Comparison of ENCODE assay signal across 15 mouse cellular contexts in the genomic region with DNA sequence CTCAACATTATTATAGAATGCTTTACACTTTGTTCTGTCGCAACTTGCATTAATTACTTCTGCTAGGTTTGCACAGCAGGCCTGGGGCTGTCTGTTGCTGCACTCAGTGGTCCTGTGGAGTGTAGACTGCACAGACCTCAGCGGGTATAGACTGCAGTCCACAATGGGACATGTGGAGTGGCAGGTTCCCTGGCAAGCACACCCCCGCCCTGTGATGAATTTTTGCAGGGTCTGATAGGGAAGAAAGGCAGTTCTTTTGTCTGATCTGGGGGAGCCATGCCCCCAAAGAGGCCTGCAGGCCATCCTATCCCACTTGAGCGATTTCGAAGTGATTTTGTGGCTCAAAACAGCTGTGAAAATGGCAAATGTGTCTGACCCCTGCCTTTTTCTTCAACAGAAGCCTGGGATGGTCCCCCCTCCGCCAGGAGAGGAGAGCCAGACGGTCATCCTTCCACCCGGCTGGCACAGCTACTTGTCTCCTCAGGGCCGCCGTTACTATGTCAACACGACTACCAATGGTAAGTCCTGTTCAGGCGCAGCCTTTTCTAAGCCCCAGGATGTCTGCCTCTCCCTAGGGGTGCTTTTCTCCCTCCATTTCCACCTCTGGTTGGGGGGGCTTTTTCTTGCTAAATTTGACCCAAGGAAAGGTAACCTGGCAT.
DNase-seq lines count a peak whose midpoint lies in the region; ATAC-seq lines count a peak whose summit lies in the region.
"Had no signal": no experiment of that assay in that cellular context is flagged by ENCODE, and none has a peak within 500 bp of the region (broad histone marks: within the 10 kb centered on the region; RNA-seq: fewer than 3 reads in every experiment).

No protein-coding gene starts in this region.

- no peak overlapping the region for H3K4me2 ChIP-seq in forebrain, embryonic 12.5 days
- H3K4me2 ChIP-seq in hindbrain, embryonic 15.5 days, result no peak overlapping the region
- H3K4me2 ChIP-seq in neural tube, embryonic 13.5 days, result no peak overlapping the region
- H3K4me2 ChIP-seq in intestine, embryonic 15.5 days (replicated peaks), result no peak overlapping the region
- H3K4me2 ChIP-seq: kidney, embryonic 15.5 days had no signal

- H3K27me3 ChIP-seq in forebrain, embryonic 12.5 days, result peaks cover 49% of the 10 kb centered on the region
- 0 out of 2 replicates have a peak, but pooled peaks cover 2% of the 10 kb centered on the region for H3K27me3 ChIP-seq in hindbrain, embryonic 15.5 days
- no peaks in the 10 kb centered on the region for H3K27me3 ChIP-seq in neural tube, embryonic 13.5 days
- H3K27me3 ChIP-seq in intestine, embryonic 15.5 days (replicated peaks), result no peaks in the 10 kb centered on the region
- H3K27me3 ChIP-seq: kidney, embryonic 15.5 days had no signal

- ATAC-seq in forebrain, embryonic 12.5 days (ENCODE audit: low FRiP score), result peak; percentile 73
- ATAC-seq in hindbrain, embryonic 15.5 days (ENCODE audit: low FRiP score, low read depth), result peak; percentile 72
- peak; percentile 73; the same call in 1 of the 2 replicates for ATAC-seq in neural tube, embryonic 13.5 days (ENCODE audit: low read depth)
- no peak for ATAC-seq in intestine, embryonic 15.5 days
- ATAC-seq: lung, postnatal 0 days had no signal

- 30% methylated on average over 12 of the region's 12 CpGs for WGBS in forebrain, embryonic 12.5 days
- 23% methylated on average over 12 of the region's 12 CpGs for WGBS in hindbrain, embryonic 15.5 days
- WGBS in neural tube, embryonic 13.5 days, result 33% methylated on average over 12 of the region's 12 CpGs
- 71% methylated on average over 12 of the region's 12 CpGs for WGBS in intestine, embryonic 15.5 days

- no peaks in the 10 kb centered on the region for H3K36me3 ChIP-seq in forebrain, embryonic 12.5 days (replicated peaks)
- H3K36me3 ChIP-seq in hindbrain, embryonic 15.5 days, result no peaks in the 10 kb centered on the region
- no peaks in the 10 kb centered on the region for H3K36me3 ChIP-seq in neural tube, embryonic 13.5 days
- H3K36me3 ChIP-seq in intestine, embryonic 15.5 days, result no peaks in the 10 kb centered on the region
- H3K36me3 ChIP-seq: kidney, embryonic 15.5 days had no signal

- H3K9me3 ChIP-seq in forebrain, embryonic 12.5 days, result no peaks in the 10 kb centered on the region
- no peaks in the 10 kb centered on the region for H3K9me3 ChIP-seq in hindbrain, embryonic 15.5 days
- no peaks in the 10 kb centered on the region for H3K9me3 ChIP-seq in neural tube, embryonic 13.5 days
- H3K9me3 ChIP-seq in intestine, embryonic 15.5 days, result no peaks in the 10 kb centered on the region
- H3K9me3 ChIP-seq: kidney, embryonic 15.5 days had no signal

- H3K4me1 ChIP-seq in forebrain, embryonic 12.5 days, result peaks cover 21% of the 10 kb centered on the region
- peaks cover 27% of the 10 kb centered on the region for H3K4me1 ChIP-seq in hindbrain, embryonic 15.5 days (replicated peaks)
- peaks cover 11% of the 10 kb centered on the region for H3K4me1 ChIP-seq in neural tube, embryonic 13.5 days (replicated peaks)
- no peaks in the 10 kb centered on the region for H3K4me1 ChIP-seq in intestine, embryonic 15.5 days (replicated peaks)

- H3K9ac ChIP-seq in forebrain, embryonic 12.5 days, result no peak overlapping the region
- no peak overlapping the region for H3K9ac ChIP-seq in hindbrain, embryonic 15.5 days
- H3K9ac ChIP-seq in neural tube, embryonic 13.5 days, result 0 out of 2 replicates have a peak overlapping the region, but pooled peaks have one; percentile 2
- no peak overlapping the region for H3K9ac ChIP-seq in intestine, embryonic 15.5 days
- H3K9ac ChIP-seq: kidney, embryonic 15.5 days had no signal

- no peak overlapping the region for H3K4me3 ChIP-seq in forebrain, embryonic 12.5 days (replicated peaks)
- H3K4me3 ChIP-seq in hindbrain, embryonic 15.5 days, result no peak overlapping the region
- H3K4me3 ChIP-seq in neural tube, embryonic 13.5 days, result no peak overlapping the region
- no peak overlapping the region for H3K4me3 ChIP-seq in intestine, embryonic 15.5 days (replicated peaks)
- H3K4me3 ChIP-seq: erythroblast, embryonic 14.5 days; kidney, embryonic 15.5 days had no signal

- peak overlapping the region; percentile 47; the same call in 1 of the 2 replicates for H3K27ac ChIP-seq in forebrain, embryonic 12.5 days
- peak overlapping the region; percentile 33 for H3K27ac ChIP-seq in hindbrain, embryonic 15.5 days (replicated peaks)
- 0 out of 2 replicates have a peak overlapping the region, but pooled peaks have one; percentile 33 for H3K27ac ChIP-seq in neural tube, embryonic 13.5 days (replicated peaks)
- H3K27ac ChIP-seq in intestine, embryonic 15.5 days, result no peak overlapping the region
- H3K27ac ChIP-seq: kidney, embryonic 15.5 days had no signal

- peak; percentile 76 to 77 for DNase-seq in cerebellum, postnatal 14 days
- DNase-seq in cerebellum, adult 11 months, result no peak
- no peak for DNase-seq in right cerebral cortex, adult 18-20 months
- no peak for DNase-seq in thymus, postnatal 0 days (ENCODE audit: low spot score)
- DNase-seq: heart, postnatal 14 days; layer of hippocampus, postnatal 36 days; liver; spleen, adult 18-20 months had no signal

Comparison
In these comparisons a context has a peak if more than half of its experiments do, and no peak if none do; other contexts are left out.
1. DNase-seq: peak in cerebellum, postnatal 14 days (2 of 2); none in cerebellum, adult 11 months (single experiment), right cerebral cortex, adult 18-20 months (single experiment) and thymus, postnatal 0 days (single experiment).